ENCODE assay signal across 8 mouse cellular contexts in genomic region chr13:58128768-58129671, GRCm38 (mm10). TPM values are rescaled to one million over a fixed set of nuclear protein-coding genes. Genes with fewer than 3 reads are reported as not detected.
DNase-seq lines count a peak whose midpoint lies in the region; ATAC-seq lines count a peak whose summit lies in the region.

No protein-coding gene starts in this region.

- peaks cover 6 to 25% of the 10 kb centered on the region in 2 experiments for H3K4me1 ChIP-seq in heart, embryonic 14.5 days (ENCODE audit: control insufficient read depth in 2 of 2, insufficient read depth in 2 of 2, low read length in 2 of 2)
- H3K4me1 ChIP-seq in liver, embryonic 12.5 days: peaks cover 32% of the 10 kb centered on the region

- H3K9me3 ChIP-seq in heart, embryonic 14.5 days (ENCODE audit: control insufficient read depth, low read length): no peaks in the 10 kb centered on the region
- no peaks in the 10 kb centered on the region for H3K9me3 ChIP-seq in liver, embryonic 12.5 days (replicated peaks)

- H3K27me3 ChIP-seq in heart, embryonic 14.5 days (ENCODE audit: control insufficient read depth, insufficient read depth, low read length): no peaks in the 10 kb centered on the region
- H3K27me3 ChIP-seq in liver, embryonic 12.5 days (replicated peaks): no peaks in the 10 kb centered on the region
- H3K27me3 ChIP-seq in splenic B cell, adult 2 months (ENCODE audit: control insufficient read depth, insufficient read depth, low read length, poor library complexity, severe bottlenecking): no peaks in the 10 kb centered on the region

- DNase-seq in c-Kit-negative CD71-positive TER-119-positive erythroid progenitor cells, embryonic 14.5 days (ENCODE audit: low read depth, low spot score): peak; percentile 87
- DNase-seq in fibroblast of lung, adult 2 months (ENCODE audit: low read depth): peak; percentile 76
- peak; percentile 98 for DNase-seq in kidney, postnatal 14 days
- DNase-seq in naive thymus-derived CD4-positive, alpha-beta T cell, adult 2 months (ENCODE audit: low read depth): peak; percentile 96
- peak; percentile 96 for DNase-seq in splenic B cell, adult 2 months (ENCODE audit: low read depth, low spot score)

- ATAC-seq in CD4-positive, CD25-positive, alpha-beta regulatory T cell, adult 4 months: peak; percentile 78
- peak; percentile 96 for ATAC-seq in heart, embryonic 14.5 days (ENCODE audit: insufficient number of reproducible peaks, insufficient read depth, low FRiP score, low read depth)
- ATAC-seq in liver, embryonic 12.5 days: peak; percentile 94

- peak overlapping the region; percentile 88 to 96 for H3K4me3 ChIP-seq in heart, embryonic 14.5 days (ENCODE audit: control insufficient read depth in 1 of 2, insufficient read depth in 1 of 2, low read depth in 1 of 2, low read length in 2 of 2)
- peak overlapping the region; percentile 97 for H3K4me3 ChIP-seq in liver, embryonic 12.5 days

- peaks cover 25% of the 10 kb centered on the region for H3K36me3 ChIP-seq in heart, embryonic 14.5 days (ENCODE audit: control insufficient read depth, insufficient read depth, low read length)
- H3K36me3 ChIP-seq in liver, embryonic 12.5 days: peaks cover 26% of the 10 kb centered on the region
- H3K36me3 ChIP-seq in splenic B cell, adult 2 months (ENCODE audit: control insufficient read depth, insufficient read depth, low read length, poor library complexity, severe bottlenecking): no peaks in the 10 kb centered on the region

- peak overlapping the region; percentile 75 for H3K4me2 ChIP-seq in heart, embryonic 14.5 days (ENCODE audit: low read length)
- peak overlapping the region; percentile 80 for H3K4me2 ChIP-seq in liver, embryonic 12.5 days

- H3K9ac ChIP-seq in heart, embryonic 14.5 days (ENCODE audit: low read length): peak overlapping the region; percentile 100
- H3K9ac ChIP-seq in liver, embryonic 12.5 days: peak overlapping the region; percentile 100

- WGBS in heart, embryonic 14.5 days: under 1% methylated on average over 65 of the region's 83 CpGs
- under 1% methylated on average over 83 of the region's 83 CpGs for WGBS in liver, embryonic 12.5 days (ENCODE audit: insufficient replicate concordance)

- H3K27ac ChIP-seq in heart, embryonic 14.5 days (replicated peaks in 1 of 2; ENCODE audit: control insufficient read depth in 1 of 2, insufficient read depth in 1 of 2, low read depth in 2 of 2, low read length in 2 of 2): peak overlapping the region; percentile 97 to 99
- peak overlapping the region; percentile 98 for H3K27ac ChIP-seq in liver, embryonic 12.5 days

RNA-seq across cellular contexts. Expression of gene Hnrnpa0, which starts 0.7 kb away (rescaled TPM):
- polyA plus RNA-seq in CD4-positive, CD25-positive, alpha-beta regulatory T cell, adult 4 months (2017; shearing (Covaris generic)): 10 to 100 TPM; 17.1 to 27.4 TPM
- polyA plus RNA-seq in heart, embryonic 14.5 days (2014; fragmentation: Nextera tagmentation; extraction: Ambion mirVana): 23.7 and 26.4 TPM in 2 replicates
- 12.6 and 13.7 TPM in 2 replicates for polyA plus RNA-seq in liver, embryonic 12.5 days (2016; fragmentation: Nextera tagmentation; extraction: Ambion mirVana)

RNA-seq across cellular contexts. Expression of gene Klhl3, which starts 15.6 kb away (rescaled TPM):
- 10 to 100 TPM; 14.8 to 18.4 TPM for polyA plus RNA-seq in CD4-positive, CD25-positive, alpha-beta regulatory T cell, adult 4 months (2017; shearing (Covaris generic))
- polyA plus RNA-seq in heart, embryonic 14.5 days (2014; fragmentation: Nextera tagmentation; extraction: Ambion mirVana): 6.9 and 7.0 TPM in 2 replicates
- polyA plus RNA-seq in liver, embryonic 12.5 days (2016; fragmentation: Nextera tagmentation; extraction: Ambion mirVana): 1.3 and 1.5 TPM in 2 replicates

RNA-seq across cellular contexts. Expression of gene Idnk, which starts 28.4 kb away (rescaled TPM):
- polyA plus RNA-seq in CD4-positive, CD25-positive, alpha-beta regulatory T cell, adult 4 months (2017; shearing (Covaris generic)): 100 to 1,000 TPM; 260 to 314 TPM
- polyA plus RNA-seq in heart, embryonic 14.5 days (2014; fragmentation: Nextera tagmentation; extraction: Ambion mirVana): 31.7 and 38.2 TPM in 2 replicates
- 24.6 and 25.8 TPM in 2 replicates for polyA plus RNA-seq in liver, embryonic 12.5 days (2016; fragmentation: Nextera tagmentation; extraction: Ambion mirVana)

Comparison
In these comparisons a context has a peak if more than half of its experiments do, and no peak if none do; other contexts are left out.
1. Peak in every context shown above with its lines: DNase-seq, ATAC-seq, H3K4me3 ChIP-seq and H3K27ac ChIP-seq.